Mouse (Mus musculus): ENCODE results near the gene 4932429P05Rik.

The 4932429P05Rik gene

GRCm38 (mm10) chrX:89751968-89752367 is at the start of gene 4932429P05Rik:
Gene 4932429P05Rik (plus strand): TSS chrX:89752268.
- no peak for DNase-seq (ENCODE audit: low spot score)
